Mouse (Mus musculus) adrenal gland, adult 8-10 months (tissue): ENCODE measurements around the gene Cbx7. TPM values are rescaled to one million over a fixed set of nuclear protein-coding genes. Genes with fewer than 3 reads are reported as not detected.

ENCODE experiments used
- DNase-seq: peaks from one replicate; pipeline ENCODE4 v3.0.0; 2022
- total RNA-seq, 4 experiments: library from RNA; stranded (reverse); gene quantifications; 2 replicates each; pipeline ENCODE4 v1.2.4; 2022

Gene Cbx7
- total RNA-seq, result 10 to 100 TPM; 27.5 to 51.1 (median 40.9) TPM

GRCm38 (mm10) chr15:79970940-79971339 is at the start of gene Cbx7:
Cbx7 (minus strand) TSS chr15:79971119.
- no peak for DNase-seq

GRCm38 (mm10) chr15:80020516-80020915 is 49.6 kb upstream of the Cbx7 start:
- DNase-seq, result no peak

GRCm38 (mm10) chr15:80019625-80020024 is 48.7 kb upstream of the Cbx7 start:
- DNase-seq, result no peak

GRCm38 (mm10) chr15:80019220-80019619 is 48.3 kb upstream of the Cbx7 start:
- no peak for DNase-seq

- no peak for DNase-seq
Measured at GRCm38 (mm10) chr15:80016563-80017301, 45.8 kb upstream of the Cbx7 start.

GRCm38 (mm10) chr15:80015211-80015952 is 44.5 kb upstream of the Cbx7 start:
- DNase-seq, result no peak

- DNase-seq, result peak; percentile 81
Measured at GRCm38 (mm10) chr15:80014321-80015210, 43.6 kb upstream of the Cbx7 start, which contains the start of gene Pdgfb. Pdgfb (minus strand) TSS chr15:80014977.

- no peak for DNase-seq
Measured at GRCm38 (mm10) chr15:80014031-80014320, 43.1 kb upstream of the Cbx7 start.

GRCm38 (mm10) chr15:80013256-80014030 is 42.5 kb upstream of the Cbx7 start:
- DNase-seq, result no peak

GRCm38 (mm10) chr15:80012527-80013201 is 41.7 kb upstream of the Cbx7 start:
- DNase-seq, result no peak

GRCm38 (mm10) chr15:80011778-80012526 is 41.0 kb upstream of the Cbx7 start:
- DNase-seq, result no peak

GRCm38 (mm10) chr15:80011194-80011593 is 40.3 kb upstream of the Cbx7 start:
- no peak for DNase-seq

GRCm38 (mm10) chr15:80010182-80010558 is 39.3 kb upstream of the Cbx7 start:
- no peak for DNase-seq

- no peak for DNase-seq
Measured at GRCm38 (mm10) chr15:80009421-80010181, 38.7 kb upstream of the Cbx7 start.

- no peak for DNase-seq
Measured at GRCm38 (mm10) chr15:80008461-80008860, 37.5 kb upstream of the Cbx7 start.

- no peak for DNase-seq
Measured at GRCm38 (mm10) chr15:80006156-80006555, 35.2 kb upstream of the Cbx7 start.

GRCm38 (mm10) chr15:80005436-80005835 is 34.5 kb upstream of the Cbx7 start:
- no peak for DNase-seq

- DNase-seq, result no peak
Measured at GRCm38 (mm10) chr15:80004644-80005340, 33.9 kb upstream of the Cbx7 start.

GRCm38 (mm10) chr15:80003581-80003980 is 32.7 kb upstream of the Cbx7 start:
- DNase-seq, result no peak
